9 mouse cellular contexts compared by ENCODE assay signal in the genomic region with DNA sequence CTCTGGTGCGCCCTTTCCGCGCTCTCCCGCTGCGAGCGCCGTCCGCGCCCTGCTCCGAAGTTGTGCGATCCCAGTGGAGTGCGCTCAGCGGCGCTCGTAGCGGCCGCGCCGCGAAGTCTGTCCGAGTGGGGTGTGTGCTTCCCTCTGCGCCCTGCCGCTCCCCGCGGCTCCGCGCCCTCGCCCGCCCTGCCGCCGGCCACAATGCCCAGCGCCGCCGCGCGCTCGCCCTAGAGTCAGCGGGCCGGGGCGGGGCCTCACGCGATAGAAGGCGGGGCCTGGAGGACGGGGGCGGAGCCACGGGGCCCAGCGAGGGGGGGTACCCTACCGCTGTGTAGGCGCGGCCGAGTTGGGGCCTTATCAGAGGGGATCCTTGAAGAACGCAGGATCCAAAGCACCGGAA. TPM values are rescaled to one million over a fixed set of nuclear protein-coding genes. Genes with fewer than 3 reads are reported as not detected.
DNase-seq lines count a peak whose midpoint lies in the region; ATAC-seq lines count a peak whose summit lies in the region.
"Had no signal": no experiment of that assay in that cellular context is flagged by ENCODE, and none has a peak within 500 bp of the region (broad histone marks: within the 10 kb centered on the region; RNA-seq: fewer than 3 reads in every experiment).

A gene (minus strand): TSS at position 203 of the 400 bp plus-strand sequence.

- H3K27ac ChIP-seq in hindbrain, embryonic 14.5 days, result 0 out of 2 replicates have a peak within 1 kb of the TSS, but pooled peaks have one; percentile 27

- H3K9me3 ChIP-seq in hindbrain, embryonic 14.5 days (ENCODE audit: control insufficient read depth, low read length), result no peaks in the 10 kb centered on the region

- H3K36me3 ChIP-seq in hindbrain, embryonic 14.5 days (replicated peaks; ENCODE audit: control insufficient read depth, insufficient read depth), result no peaks in the 10 kb centered on the region

- peaks cover 23% of the 10 kb centered on the region for H3K4me1 ChIP-seq in hindbrain, embryonic 14.5 days (replicated peaks; ENCODE audit: control insufficient read depth, insufficient read depth, low read length)

- WGBS in hindbrain, embryonic 14.5 days, result under 1% methylated on average over 53 of the region's 53 CpGs

- H3K9ac ChIP-seq in hindbrain, embryonic 14.5 days, result peak within 1 kb of the TSS; percentile 66

- peak; percentile 24 for DNase-seq in T-cell, adult 2 months (ENCODE audit: low spot score)
- peak; percentile 98 for DNase-seq in cerebellum, postnatal 25 days
- DNase-seq in gastrocnemius, adult 18-20 months (ENCODE audit: low spot score), result peak; percentile 93
- peak; percentile 85 for DNase-seq in hindbrain, embryonic 14.5 days (ENCODE audit: low spot score)
- DNase-seq in layer of hippocampus, postnatal 25 days (ENCODE audit: extremely low spot score in 1 of 2, low spot score in 1 of 2), result peak; percentile 78 to 87
- peak; percentile 95 for DNase-seq in lung, postnatal 10 days
- DNase-seq in retina, postnatal 1 day, result peak; percentile 95
- peak; percentile 84 for DNase-seq in thymus, postnatal 4 days

- peak within 1 kb of the TSS; percentile 96 for H3K4me2 ChIP-seq in hindbrain, embryonic 14.5 days (replicated peaks)

- H3K4me3 ChIP-seq in hindbrain, embryonic 14.5 days (replicated peaks; ENCODE audit: low read length), result peak within 1 kb of the TSS; percentile 58

- ATAC-seq in hindbrain, embryonic 14.5 days (ENCODE audit: low FRiP score), result peak; percentile 92

- H3K27me3 ChIP-seq in hindbrain, embryonic 14.5 days (ENCODE audit: control insufficient read depth, insufficient read depth, low read length), result peaks cover 83% of the 10 kb centered on the region

RNA-seq across cellular contexts. Expression of the gene that starts here (rescaled TPM):
- 1 to 10 TPM; 1.3 to 3.3 TPM for total RNA-seq in gastrocnemius, adult 18-20 months (2021)
- polyA plus RNA-seq in hindbrain, embryonic 14.5 days (2014; fragmentation: Nextera tagmentation; extraction: Ambion mirVana), result 2.8 and 2.9 TPM in 2 replicates
- 10 to 100 TPM; 15.9 to 16.4 TPM for total RNA-seq in layer of hippocampus, postnatal 25 days (2021)
- total RNA-seq: neutrophil, adult 5-6 weeks had no signal

Comparison
In these comparisons a context has a peak if more than half of its experiments do, and no peak if none do; other contexts are left out.
1. Peak in every context shown above with its lines: DNase-seq, ATAC-seq, H3K4me3 ChIP-seq and H3K27ac ChIP-seq.
2. DNase-seq: peak in every context shown above with its lines; median percentile 98 in cerebellum, postnatal 25 days; 95 in lung, postnatal 10 days; 95 in retina, postnatal 1 day; 93 in gastrocnemius, adult 18-20 months; 85 in hindbrain, embryonic 14.5 days; 84 in thymus, postnatal 4 days; 82 in layer of hippocampus, postnatal 25 days; 24 in T-cell, adult 2 months.